Mouse (Mus musculus) lung, postnatal 0 days (tissue): Measurements from ENCODE around the gene Trpv1. TPM values are rescaled to one million over a fixed set of nuclear protein-coding genes. Genes with fewer than 3 reads are reported as not detected.

Experiments
- ATAC-seq: fragments of 200-750 bp; cut with Nextera tagmentation; 2 replicates; pipeline ENCODE4 v1.8.0; 2017; ENCODE audit warnings: moderate library complexity
- DNase-seq: peaks from one replicate; pipeline ENCODE4 v3.0.0-alpha.2; 2016; ENCODE audit warnings: low spot score
- H3K27ac ChIP-seq: fragments of 300-500 bp; sonication (generic); 2 replicates; pipeline ENCODE4 v1.5.1; 2014; ENCODE audit warnings: antibody characterized with exemption, mild to moderate bottlenecking, low read length, mixed read lengths
- H3K27me3 ChIP-seq: fragments of 300-500 bp; sonication (generic); replicated peaks from 2 replicates; pipeline ENCODE4 v1.6.1; 2014; ENCODE audit warnings: low read length, mixed read lengths; ENCODE audit not compliant: insufficient read depth
- H3K36me3 ChIP-seq: fragments of 300-500 bp; sonication (generic); 2 replicates; pipeline ENCODE4 v1.6.1; 2014; ENCODE audit warnings: low read length, mixed read lengths; ENCODE audit not compliant: insufficient read depth
- H3K4me1 ChIP-seq: fragments of 300-500 bp; sonication (generic); 2 replicates; pipeline ENCODE4 v1.6.1; 2014; ENCODE audit warnings: antibody characterized with exemption, low read depth, low read length, mixed read lengths; ENCODE audit not compliant: insufficient read depth
- H3K4me2 ChIP-seq: fragments of 300-500 bp; sonication (generic); replicated peaks from 2 replicates; pipeline ENCODE4 v1.6.1; 2014; ENCODE audit warnings: low read depth, mild to moderate bottlenecking, low read length, moderate library complexity, mixed read lengths
- H3K4me3 ChIP-seq: fragments of 300-500 bp; sonication (generic); 2 replicates; pipeline ENCODE4 v1.5.1; 2014; ENCODE audit warnings: low read depth, low read length
- H3K9ac ChIP-seq: fragments of 300-500 bp; sonication (generic); replicated peaks from 2 replicates; pipeline ENCODE4 v1.6.1; 2014; ENCODE audit warnings: low read depth, mild to moderate bottlenecking
- H3K9me3 ChIP-seq: fragments of 300-500 bp; sonication (generic); 2 replicates; pipeline ENCODE4 v1.6.1; 2016; ENCODE audit warnings: low read length, mixed read lengths
- CTCF ChIP-seq: IDR thresholded peaks from 2 replicates; pipeline ENCODE4 v1.5.1; 2016; ENCODE audit warnings: antibody characterized with exemption, mild to moderate bottlenecking
- EP300 ChIP-seq: IDR thresholded peaks from 2 replicates; pipeline ENCODE4 v1.6.1; 2016; ENCODE audit warnings: antibody characterized with exemption, mild to moderate bottlenecking, control low read depth
- WGBS: fragments of 180-500 bp; shearing (Covaris S2); extraction: QIAGEN DNeasy Blood & Tissue Kit; methylation state at CpG from one replicate; pipeline ENCODE4 v1.1.7; 2014; 5-methylcytosine and 5-hydroxymethylcytosine counted together
- polyA plus RNA-seq: library from polyadenylated mRNA; unstranded; fragments of >200 nt; fragmentation: Nextera tagmentation; extraction: Ambion mirVana; gene quantifications from 2 replicates; pipeline ENCODE4 v1.2.1, GENCODE M21; 2015

The Trpv1 gene
- polyA plus RNA-seq, 1 experiment from 2014 or later: not detected

DNA sequence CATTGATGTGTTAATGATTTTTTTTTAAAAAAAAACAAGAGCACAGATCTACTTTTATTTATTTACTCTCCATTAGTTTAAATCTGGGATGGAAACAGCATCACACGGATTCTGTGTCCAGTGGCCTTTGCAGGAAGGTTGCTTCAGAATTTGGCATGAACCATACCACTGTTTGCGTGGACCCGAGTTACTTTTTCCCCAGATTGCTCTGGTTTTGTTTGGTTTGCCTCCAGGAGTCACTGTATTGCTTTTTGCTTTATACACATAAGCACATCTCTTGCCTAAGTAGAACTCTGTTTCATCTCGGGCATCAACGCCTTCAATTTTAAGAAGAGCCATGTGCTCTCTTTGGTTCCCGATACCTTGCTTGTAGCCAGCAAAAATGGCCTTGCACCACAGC is 8.2 kb upstream of the Trpv1 start:
- Histone ChIP-seq H3K9ac (no peak overlapping the region), H3K4me1 (no peaks in the 10 kb centered on the region), H3K4me3 (no peak overlapping the region), H3K9me3 (no peaks in the 10 kb centered on the region), H3K27me3 (no peaks in the 10 kb centered on the region), H3K36me3 (no peaks in the 10 kb centered on the region), H3K27ac (no peak overlapping the region), H3K4me2 (no peak overlapping the region)
- 82% methylated on average over 6 of the region's 6 CpGs for WGBS
- TF ChIP-seq EP300 (no peak), CTCF (no peak)
- no peak for DNase-seq
- no peak for ATAC-seq

GRCm38 (mm10) chr11:73228881-73229280 is 5.2 kb upstream of the Trpv1 start:
- Histone ChIP-seq H3K27ac (no peak overlapping the region), H3K27me3 (no peaks in the 10 kb centered on the region)
- ATAC-seq: no peak

GRCm38 (mm10) chr11:73230081-73230480 is 4.0 kb upstream of the Trpv1 start:
- 77% methylated on average over 5 of the region's 5 CpGs for WGBS
- no peaks in the 10 kb centered on the region for H3K4me1 ChIP-seq
- no peak for TF ChIP-seq EP300
- no peak for TF ChIP-seq CTCF
- H3K9me3 ChIP-seq: no peaks in the 10 kb centered on the region
- H3K27me3 ChIP-seq: no peaks in the 10 kb centered on the region
- DNase-seq (no peak), ATAC-seq (no peak)
- no peaks in the 10 kb centered on the region for H3K36me3 ChIP-seq
- H3K27ac ChIP-seq: no peak overlapping the region
- no peak overlapping the region for H3K4me3 ChIP-seq
- H3K9ac ChIP-seq: no peak overlapping the region
- no peak overlapping the region for H3K4me2 ChIP-seq

More at GRCm38 (mm10) chr11:73228881-73229280, 5.2 kb upstream of the Trpv1 start:
- H3K4me3 ChIP-seq: no peak overlapping the region
- no peaks in the 10 kb centered on the region for H3K36me3 ChIP-seq
- 69% methylated on average over 5 of the region's 5 CpGs for WGBS
- TF ChIP-seq EP300 (no peak), CTCF (no peak)
- H3K9ac ChIP-seq: no peak overlapping the region
- no peaks in the 10 kb centered on the region for H3K4me1 ChIP-seq
- no peak for DNase-seq
- H3K9me3 ChIP-seq: no peaks in the 10 kb centered on the region
- no peak overlapping the region for H3K4me2 ChIP-seq

DNA sequence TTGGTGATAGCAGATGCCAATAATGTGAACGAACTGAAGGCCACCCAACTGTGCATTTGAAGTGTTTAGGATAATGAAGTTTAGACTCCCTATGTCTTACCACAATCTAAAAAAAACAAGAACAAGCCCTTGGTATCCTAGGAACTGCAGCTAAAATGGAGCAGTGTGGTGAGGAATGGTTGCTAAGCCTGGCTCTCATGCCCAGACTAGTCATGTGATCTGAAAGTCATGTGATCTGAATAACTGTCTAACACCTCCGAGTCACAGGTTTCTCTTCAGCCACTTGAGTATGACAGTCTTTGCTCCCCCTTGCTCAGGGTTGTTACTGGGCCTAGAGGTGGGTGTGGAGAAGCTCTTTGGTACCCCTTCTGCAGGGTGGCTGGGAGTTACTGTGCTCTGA is 1.6 kb upstream of the Trpv1 start:
- Histone ChIP-seq H3K4me1 (no peaks in the 10 kb centered on the region), H3K4me3 (no peak overlapping the region), H3K9me3 (no peaks in the 10 kb centered on the region), H3K9ac (no peak overlapping the region), H3K27me3 (no peaks in the 10 kb centered on the region), H3K27ac (no peak overlapping the region), H3K36me3 (no peaks in the 10 kb centered on the region), H3K4me2 (no peak overlapping the region)
- 42% methylated on average over 2 of the region's 2 CpGs for WGBS
- DNase-seq (no peak), ATAC-seq (no peak)
- TF ChIP-seq CTCF: no peak
- TF ChIP-seq EP300: no peak

GRCm38 (mm10) chr11:73235990-73236701 is 2.1 kb downstream of the Trpv1 start:
- peak; percentile 71 for DNase-seq
- Histone ChIP-seq H3K9me3 (no peaks in the 10 kb centered on the region), H3K4me3 (no peak overlapping the region), H3K4me2 (no peak overlapping the region), H3K4me1 (no peaks in the 10 kb centered on the region), H3K27ac (no peak overlapping the region), H3K36me3 (no peaks in the 10 kb centered on the region), H3K9ac (no peak overlapping the region), H3K27me3 (no peaks in the 10 kb centered on the region)
- WGBS: 17% methylated on average over 5 of the region's 5 CpGs
- TF ChIP-seq EP300 (no peak), CTCF (no peak)
- peak; percentile 63 for ATAC-seq

GRCm38 (mm10) chr11:73236731-73237130 is 2.6 kb downstream of the Trpv1 start:
- DNase-seq: peak; percentile 8
- Histone ChIP-seq H3K27ac (no peak overlapping the region), H3K4me1 (no peaks in the 10 kb centered on the region), H3K9ac (no peak overlapping the region), H3K4me2 (no peak overlapping the region), H3K27me3 (no peaks in the 10 kb centered on the region), H3K4me3 (no peak overlapping the region), H3K9me3 (no peaks in the 10 kb centered on the region), H3K36me3 (no peaks in the 10 kb centered on the region)
- 52% methylated on average over 3 of the region's 3 CpGs for WGBS
- TF ChIP-seq EP300 (no peak), CTCF (no peak)
- ATAC-seq: no peak

DNA sequence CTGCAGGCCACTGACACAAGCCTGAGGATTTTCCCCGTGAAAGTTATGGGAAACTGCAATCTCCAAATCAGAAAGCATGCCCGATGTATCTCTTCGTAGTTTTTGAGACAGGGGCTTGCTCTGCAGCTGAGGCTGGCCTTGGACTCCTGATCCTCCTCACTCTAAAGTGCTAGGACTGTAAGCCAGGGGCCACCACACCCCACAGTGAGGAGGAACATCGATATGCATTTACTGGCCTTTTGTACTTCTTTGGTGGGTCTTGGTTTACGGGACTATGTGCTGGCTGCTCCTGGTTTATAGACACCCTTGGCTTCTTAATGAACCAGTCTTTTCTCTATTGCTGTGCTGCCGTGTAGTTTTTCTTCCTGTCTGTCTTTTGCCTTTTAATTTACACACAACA is 8.1 kb downstream of the Trpv1 start:
- no peak overlapping the region for H3K4me2 ChIP-seq
- TF ChIP-seq CTCF: no peak
- TF ChIP-seq EP300: no peak
- no peak overlapping the region for H3K4me3 ChIP-seq
- WGBS: 75% methylated on average over 6 of the region's 6 CpGs
- H3K9ac ChIP-seq: no peak overlapping the region
- H3K27ac ChIP-seq: no peak overlapping the region
- H3K36me3 ChIP-seq: no peaks in the 10 kb centered on the region
- DNase-seq (no peak), ATAC-seq (no peak)
- H3K4me1 ChIP-seq: no peaks in the 10 kb centered on the region
- no peaks in the 10 kb centered on the region for H3K27me3 ChIP-seq
- no peaks in the 10 kb centered on the region for H3K9me3 ChIP-seq
